Mouse (Mus musculus) ES-Bruce4 (cell line): ENCODE data around the gene Eef1b2.

Source experiments
- CTCF ChIP-seq: IDR thresholded peaks from one replicate; pipeline ENCODE4 v1.8.1; 2011; ENCODE audit warnings: low read depth, low read length
- POLR2A ChIP-seq: IDR thresholded peaks from one replicate; pipeline ENCODE4 v1.8.1; 2011; ENCODE audit warnings: low read length; ENCODE audit not compliant: insufficient read depth

DNA sequence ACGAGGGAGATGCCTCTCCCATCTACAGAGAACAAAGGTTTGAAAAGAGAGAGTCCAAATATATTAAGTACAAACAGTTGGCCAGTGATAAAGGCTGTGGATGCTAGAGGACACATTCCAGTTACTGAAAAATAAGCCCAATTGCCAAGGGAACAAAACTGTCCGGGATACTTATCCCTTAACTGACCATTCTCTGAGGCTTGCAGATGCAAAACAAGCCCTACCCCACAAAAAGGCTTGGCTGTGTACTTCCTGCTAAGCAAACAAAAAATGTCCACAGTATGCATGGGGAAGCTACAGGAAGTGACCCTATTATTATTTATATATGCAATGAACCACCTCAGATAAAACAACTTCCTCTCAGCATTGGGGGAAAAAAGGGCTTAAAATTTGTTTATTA, 38.7 kb upstream of the Eef1b2 start:
- no peak for TF ChIP-seq CTCF
- TF ChIP-seq POLR2A = no peak
